Mouse (Mus musculus) hindbrain, embryonic 13.5 days (tissue): ENCODE data around the gene Cntn5. TPM values are rescaled to one million over a fixed set of nuclear protein-coding genes. Genes with fewer than 3 reads are reported as not detected.

Experiments used
- ATAC-seq: fragments of 200-750 bp; cut with Nextera tagmentation; 2 replicates; pipeline ENCODE4 v1.8.0; 2017; ENCODE audit warnings: moderate TSS enrichment; ENCODE audit not compliant: low FRiP score
- H3K27ac ChIP-seq: fragments of 300-500 bp; sonication (generic); 2 replicates; pipeline ENCODE4 v1.5.1; 2015; ENCODE audit warnings: inconsistent platforms, mild to moderate bottlenecking, moderate library complexity
- H3K27me3 ChIP-seq: fragments of 300-500 bp; sonication (generic); 2 replicates; pipeline ENCODE4 v1.6.1; 2015; ENCODE audit warnings: mild to moderate bottlenecking, inconsistent platforms
- H3K36me3 ChIP-seq: fragments of 300-500 bp; sonication (generic); 2 replicates; pipeline ENCODE4 v1.6.1; 2015; ENCODE audit warnings: mild to moderate bottlenecking, inconsistent platforms
- H3K4me1 ChIP-seq: fragments of 300-500 bp; sonication (generic); replicated peaks from 2 replicates; pipeline ENCODE4 v1.6.1; 2015; ENCODE audit warnings: inconsistent platforms
- H3K4me2 ChIP-seq: fragments of 300-500 bp; sonication (generic); 2 replicates; pipeline ENCODE4 v1.6.1; 2015; ENCODE audit warnings: inconsistent platforms, mild to moderate bottlenecking, moderate library complexity
- H3K4me3 ChIP-seq: fragments of 300-500 bp; sonication (generic); 2 replicates; pipeline ENCODE4 v1.5.1; 2015; ENCODE audit warnings: mild to moderate bottlenecking, inconsistent platforms
- H3K9ac ChIP-seq: fragments of 300-500 bp; sonication (generic); 2 replicates; pipeline ENCODE4 v1.6.1; 2015; ENCODE audit warnings: mild to moderate bottlenecking, inconsistent platforms
- H3K9me3 ChIP-seq: fragments of 300-500 bp; sonication (generic); 2 replicates; pipeline ENCODE4 v1.6.1; 2016; ENCODE audit warnings: inconsistent platforms
- WGBS: fragments of 180-500 bp; shearing (Covaris S2); methylation state at CpG from one replicate; pipeline ENCODE4 v1.1.7; 2015; 5-methylcytosine and 5-hydroxymethylcytosine counted together
- polyA plus RNA-seq: library from polyadenylated mRNA; unstranded; fragments of >200 nt; fragmentation: Nextera tagmentation; extraction: Ambion mirVana; gene quantifications from 2 replicates; pipeline ENCODE4 v1.2.1, GENCODE M21; 2015

Cntn5 gene
- polyA plus RNA-seq, 1 experiment from 2014 or later: 14.7 TPM

GRCm38 (mm10) chr9:9799546-9799945 lies 1105.0 kb downstream of the Cntn5 start:
- Histone ChIP-seq H3K27me3 (no peaks in the 10 kb centered on the region), H3K4me2 (no peak overlapping the region), H3K9me3 (no peaks in the 10 kb centered on the region), H3K4me3 (no peak overlapping the region), H3K27ac (no peak overlapping the region), H3K4me1 (no peaks in the 10 kb centered on the region), H3K36me3 (no peaks in the 10 kb centered on the region), H3K9ac (no peak overlapping the region)
- WGBS: 84% methylated on average over 2 of the region's 2 CpGs
- no peak for ATAC-seq

GRCm38 (mm10) chr9:9783680-9784079 lies 1120.9 kb downstream of the Cntn5 start:
- 65% methylated on average over 3 of the region's 3 CpGs for WGBS
- ATAC-seq: no peak
- Histone ChIP-seq H3K36me3 (no peaks in the 10 kb centered on the region), H3K4me1 (no peaks in the 10 kb centered on the region), H3K9me3 (no peaks in the 10 kb centered on the region), H3K9ac (no peak overlapping the region), H3K4me3 (no peak overlapping the region), H3K27me3 (no peaks in the 10 kb centered on the region), H3K27ac (no peak overlapping the region), H3K4me2 (no peak overlapping the region)

- Histone ChIP-seq H3K4me3 (no peak overlapping the region), H3K27ac (no peak overlapping the region), H3K4me1 (no peaks in the 10 kb centered on the region), H3K27me3 (no peaks in the 10 kb centered on the region), H3K36me3 (no peaks in the 10 kb centered on the region), H3K9me3 (no peaks in the 10 kb centered on the region), H3K9ac (no peak overlapping the region), H3K4me2 (no peak overlapping the region)
- 65% methylated on average over 9 of the region's 9 CpGs for WGBS
- peak; percentile 75 for ATAC-seq
These were observed 1123.3 kb downstream of the Cntn5 start for GRCm38 (mm10) chr9:9781157-9781884.

- no peaks in the 10 kb centered on the region for H3K27me3 ChIP-seq
- no peak overlapping the region for H3K9ac ChIP-seq
- no peaks in the 10 kb centered on the region for H3K36me3 ChIP-seq
- ATAC-seq: no peak
- 70% methylated on average over 3 of the region's 3 CpGs for WGBS
- no peak overlapping the region for H3K4me3 ChIP-seq
- H3K4me2 ChIP-seq: no peak overlapping the region
- no peaks in the 10 kb centered on the region for H3K9me3 ChIP-seq
- H3K27ac ChIP-seq: no peak overlapping the region
- H3K4me1 ChIP-seq: no peaks in the 10 kb centered on the region
These were observed 1124.9 kb downstream of the Cntn5 start for GRCm38 (mm10) chr9:9779646-9780045.

- Histone ChIP-seq H3K4me3 (no peak overlapping the region), H3K27ac (no peak overlapping the region), H3K4me1 (no peaks in the 10 kb centered on the region), H3K36me3 (no peaks in the 10 kb centered on the region), H3K4me2 (no peak overlapping the region), H3K9ac (no peak overlapping the region), H3K27me3 (no peaks in the 10 kb centered on the region), H3K9me3 (no peaks in the 10 kb centered on the region)
- WGBS: 66% methylated on average over 2 of the region's 2 CpGs
- ATAC-seq: no peak
These were observed 1133.8 kb downstream of the Cntn5 start for GRCm38 (mm10) chr9:9770777-9771176.

- Histone ChIP-seq H3K27me3 (no peaks in the 10 kb centered on the region), H3K36me3 (no peaks in the 10 kb centered on the region), H3K4me2 (no peak overlapping the region), H3K4me1 (no peaks in the 10 kb centered on the region), H3K27ac (no peak overlapping the region), H3K9ac (no peak overlapping the region), H3K9me3 (no peaks in the 10 kb centered on the region), H3K4me3 (no peak overlapping the region)
- no peak for ATAC-seq
These were observed 1134.9 kb downstream of the Cntn5 start for GRCm38 (mm10) chr9:9769659-9770058.

GRCm38 (mm10) chr9:9718145-9718544 lies 1186.4 kb downstream of the Cntn5 start:
- Histone ChIP-seq H3K36me3 (no peaks in the 10 kb centered on the region), H3K4me3 (no peak overlapping the region), H3K27me3 (no peaks in the 10 kb centered on the region), H3K9me3 (no peaks in the 10 kb centered on the region), H3K4me1 (no peaks in the 10 kb centered on the region), H3K27ac (no peak overlapping the region), H3K9ac (no peak overlapping the region), H3K4me2 (no peak overlapping the region)
- 82% methylated on average over 1 of the region's 1 CpGs for WGBS
- no peak for ATAC-seq

- whole genome bisulfite sequencing: 93% methylated on average over 5 of the region's 5 CpGs
- H3K36me3 ChIP-seq: no peaks in the 10 kb centered on the region
These were observed 1195.9 kb downstream of the Cntn5 start for GRCm38 (mm10) chr9:9708671-9709070.

GRCm38 (mm10) chr9:9707766-9708165 lies 1196.8 kb downstream of the Cntn5 start:
- ATAC-seq: peak; percentile 89
- Histone ChIP-seq H3K9me3 (no peaks in the 10 kb centered on the region), H3K4me2 (no peak overlapping the region), H3K9ac (no peak overlapping the region), H3K4me1 (no peaks in the 10 kb centered on the region), H3K27ac (no peak overlapping the region), H3K4me3 (no peak overlapping the region), H3K27me3 (no peaks in the 10 kb centered on the region), H3K36me3 (no peaks in the 10 kb centered on the region)

More at GRCm38 (mm10) chr9:9708671-9709070, 1195.9 kb downstream of the Cntn5 start:
- no peaks in the 10 kb centered on the region for H3K4me1 ChIP-seq
- no peak overlapping the region for H3K4me3 ChIP-seq
- no peaks in the 10 kb centered on the region for H3K9me3 ChIP-seq
- H3K9ac ChIP-seq: no peak overlapping the region
- H3K27me3 ChIP-seq: no peaks in the 10 kb centered on the region
- ATAC-seq: no peak
- no peak overlapping the region for H3K27ac ChIP-seq
- no peak overlapping the region for H3K4me2 ChIP-seq

GRCm38 (mm10) chr9:9705180-9705579 lies 1199.4 kb downstream of the Cntn5 start:
- Histone ChIP-seq H3K36me3 (no peaks in the 10 kb centered on the region), H3K9me3 (no peaks in the 10 kb centered on the region), H3K4me2 (no peak overlapping the region), H3K27me3 (no peaks in the 10 kb centered on the region), H3K4me3 (no peak overlapping the region), H3K9ac (no peak overlapping the region), H3K27ac (no peak overlapping the region), H3K4me1 (no peaks in the 10 kb centered on the region)
- no peak for ATAC-seq
- WGBS: 90% methylated on average over 1 of the region's 1 CpGs

GRCm38 (mm10) chr9:9696636-9697035 lies 1207.9 kb downstream of the Cntn5 start:
- WGBS: 52% methylated on average over 3 of the region's 3 CpGs
- no peak for ATAC-seq
- no peak overlapping the region for H3K4me2 ChIP-seq

GRCm38 (mm10) chr9:9682348-9682884 lies 1222.2 kb downstream of the Cntn5 start:
- WGBS: 35% methylated on average over 5 of the region's 5 CpGs
- H3K4me3 ChIP-seq: no peak overlapping the region
- H3K9me3 ChIP-seq: no peaks in the 10 kb centered on the region
- no peaks in the 10 kb centered on the region for H3K4me1 ChIP-seq
- no peaks in the 10 kb centered on the region for H3K27me3 ChIP-seq
- no peak for ATAC-seq
- H3K4me2 ChIP-seq: no peak overlapping the region
- no peak overlapping the region for H3K27ac ChIP-seq
- H3K9ac ChIP-seq: no peak overlapping the region
- H3K36me3 ChIP-seq: no peaks in the 10 kb centered on the region

More at GRCm38 (mm10) chr9:9696636-9697035, 1207.9 kb downstream of the Cntn5 start:
- Histone ChIP-seq H3K9me3 (no peaks in the 10 kb centered on the region), H3K9ac (no peak overlapping the region), H3K27me3 (no peaks in the 10 kb centered on the region), H3K4me1 (no peaks in the 10 kb centered on the region; the same call in 1 of the 2 replicates), H3K36me3 (no peaks in the 10 kb centered on the region), H3K4me3 (no peak overlapping the region), H3K27ac (no peak overlapping the region)

- 81% methylated on average over 4 of the region's 4 CpGs for WGBS
These were observed 1228.5 kb downstream of the Cntn5 start for GRCm38 (mm10) chr9:9676078-9676477.

More at GRCm38 (mm10) chr9:9676078-9676477, 1228.5 kb downstream of the Cntn5 start:
- ATAC-seq: no peak
- no peak overlapping the region for H3K9ac ChIP-seq
- H3K27me3 ChIP-seq: peaks cover 4% of the 10 kb centered on the region; the same call in 1 of the 2 replicates
- H3K36me3 ChIP-seq: no peaks in the 10 kb centered on the region
- no peak overlapping the region for H3K27ac ChIP-seq
- no peak overlapping the region for H3K4me3 ChIP-seq
- no peaks in the 10 kb centered on the region for H3K9me3 ChIP-seq
- H3K4me2 ChIP-seq: no peak overlapping the region
- peaks cover 11% of the 10 kb centered on the region for H3K4me1 ChIP-seq
